Mouse (Mus musculus): Measurements from ENCODE around the gene Erh.
A peak's percentile ranks its signal among the peaks of the same experiment; 100 is the strongest.

Erh gene

GRCm38 (mm10) chr12:80612113-80612791 is 31.9 kb downstream of the Erh start:
- DNase-seq, result no peak

GRCm38 (mm10) chr12:80609928-80610327 is 34.2 kb downstream of the Erh start:
- DNase-seq, result no peak

DNA sequence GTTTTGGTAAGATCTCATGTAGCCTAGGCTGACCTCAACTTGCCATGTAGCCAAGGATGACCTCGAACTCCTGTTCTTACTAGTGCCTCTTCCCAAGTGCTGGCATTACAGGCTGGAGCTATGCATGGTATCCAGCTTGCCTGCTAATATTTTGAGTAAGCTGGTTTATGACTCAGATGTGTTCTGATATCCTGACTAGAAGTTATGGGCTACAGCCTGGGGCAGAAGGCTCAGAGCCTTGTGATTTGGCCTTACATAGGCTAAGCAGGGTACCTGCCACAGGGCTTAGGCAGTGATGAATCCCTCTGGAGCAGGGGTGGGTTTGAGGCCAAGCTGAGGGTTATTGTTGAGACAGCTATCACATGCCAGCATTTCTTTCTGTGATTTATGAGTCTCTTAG is 35.6 kb downstream of the Erh start:
- DNase-seq, result no peak

- DNase-seq, result no peak
Measured at GRCm38 (mm10) chr12:80604218-80604617, 39.9 kb downstream of the Erh start.

GRCm38 (mm10) chr12:80603566-80603965 is 40.6 kb downstream of the Erh start:
- DNase-seq, result no peak

DNA sequence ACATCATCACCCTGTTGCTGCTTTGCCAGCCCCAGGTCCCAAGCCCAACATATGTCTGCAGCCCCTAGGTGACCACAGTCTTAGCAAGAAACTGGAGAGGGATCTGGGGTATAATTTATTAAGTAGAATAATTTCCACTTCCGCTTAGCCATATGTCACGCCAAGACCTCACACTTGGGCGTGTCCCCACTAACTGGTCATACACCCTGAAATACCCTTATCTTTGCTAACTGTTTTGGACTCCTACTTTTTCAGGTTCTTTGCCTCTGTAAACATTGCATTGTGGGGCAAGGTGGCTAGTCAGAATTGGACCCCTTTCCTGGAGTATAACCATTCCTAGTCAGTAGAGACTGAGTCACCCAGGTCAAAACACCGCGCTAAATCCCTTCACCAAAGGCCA is 41.7 kb downstream of the Erh start:
- no peak for DNase-seq

GRCm38 (mm10) chr12:80601597-80602269 is 42.4 kb downstream of the Erh start:
- no peak for DNase-seq

GRCm38 (mm10) chr12:80598756-80599155 is 45.4 kb downstream of the Erh start:
- peak; percentile 47 for DNase-seq

- no peak for DNase-seq
Measured at GRCm38 (mm10) chr12:80598236-80598635, 45.9 kb downstream of the Erh start.

GRCm38 (mm10) chr12:80595968-80596367 is 48.2 kb downstream of the Erh start:
- no peak for DNase-seq

DNA sequence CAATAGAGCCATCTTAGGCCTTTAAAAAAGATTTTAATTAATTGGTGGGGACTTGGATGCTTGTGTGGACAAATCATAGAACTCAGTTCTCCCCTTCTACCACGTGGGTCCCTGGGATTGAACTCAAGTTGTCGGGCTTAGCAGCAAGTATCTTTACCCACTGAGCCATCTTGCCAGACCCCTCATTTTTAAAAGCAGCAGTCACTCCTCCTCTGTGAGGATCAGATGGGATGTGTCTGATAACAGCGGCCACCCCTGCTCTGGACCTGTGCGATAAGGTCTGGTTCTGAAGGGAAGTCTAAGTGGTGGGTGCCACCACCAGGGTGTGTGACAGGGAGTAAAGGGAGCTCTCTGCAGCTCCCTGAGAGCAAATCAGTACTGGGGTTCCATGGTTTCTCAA is 48.6 kb downstream of the Erh start:
- DNase-seq, result no peak

DNA sequence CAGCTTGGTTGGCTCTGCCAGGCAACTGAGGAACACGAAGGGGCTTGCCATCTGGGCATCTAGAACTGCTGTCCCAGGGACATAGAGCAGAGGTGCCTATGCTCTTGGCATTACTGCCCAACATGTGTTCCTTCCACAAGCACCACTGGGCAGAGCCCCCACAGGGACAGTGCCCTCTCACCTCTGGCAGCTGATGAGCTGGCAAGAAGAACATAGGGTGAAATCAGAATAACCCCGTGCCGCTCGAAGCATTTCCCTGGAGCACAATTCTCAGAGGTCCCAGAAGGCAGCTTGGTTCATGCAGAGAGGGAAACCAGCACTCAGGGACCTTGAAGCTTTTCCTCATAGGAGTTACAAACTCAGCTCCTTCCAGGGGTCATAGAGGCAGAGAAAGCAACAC is 49.4 kb downstream of the Erh start:
- no peak for DNase-seq

DNA sequence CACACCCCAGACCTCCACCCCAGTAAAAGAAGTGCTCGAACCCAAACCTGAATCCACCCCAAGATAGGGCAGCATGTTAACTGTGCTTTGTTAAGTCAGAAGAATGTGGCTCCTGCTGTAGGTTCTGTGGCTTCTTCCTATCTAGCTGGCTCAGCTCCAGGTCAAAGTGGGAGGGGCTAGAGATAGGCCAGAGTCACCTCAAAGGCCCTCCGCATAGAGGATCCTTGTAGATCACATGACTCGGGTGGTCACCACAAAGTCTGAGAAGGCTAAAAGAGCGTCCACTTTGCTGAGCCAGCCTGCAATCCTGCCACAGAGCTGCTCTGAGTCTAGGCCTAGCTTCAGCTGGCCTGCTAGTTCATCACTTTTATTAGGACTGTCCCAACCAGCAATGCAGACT is 50.0 kb downstream of the Erh start:
- DNase-seq, result no peak

GRCm38 (mm10) chr12:80584973-80585372 is 59.2 kb downstream of the Erh start:
- DNase-seq, result no peak
